Mouse (Mus musculus) megakaryocyte, adult 5-6 weeks (primary cell): Measurements from ENCODE around the gene Farp1. TPM values are rescaled to one million over a fixed set of nuclear protein-coding genes. Genes with fewer than 3 reads are reported as not detected.

Experiments used
- total RNA-seq, 2 experiments: library from RNA; stranded (forward) in 1 of 2; stranded (reverse) in 1 of 2; fragments of 153-499, 151-499 nt in 1 of 2; fragments of 221-1000, 200-1000 nt in 1 of 2; gene quantifications; 2 replicates each; pipeline versions ENCODE4 v1.2.3 to v1.2.4; 2015 to 2017

Farp1 gene
- total RNA-seq, 2 experiments from 2014 or later, result 0.33 to 0.37 TPM

Other genes with a start within 250 kb of the Farp1 start
- gene Ipo5, start 124.0 kb upstream of the Farp1 start, total RNA-seq (2015), result 60.0 and 61.0 TPM in 2 replicates
- gene Ipo5, start 124.0 kb upstream of the Farp1 start, total RNA-seq (2017), result 96.7 and 102 TPM in 2 replicates